8 mouse cellular contexts compared by ENCODE assay signal in genomic region chr19:26747571-26748539, GRCm38 (mm10).
DNase-seq lines count a peak whose midpoint lies in the region; ATAC-seq and TF ChIP-seq lines count a peak whose summit lies in the region.

No protein-coding gene starts in this region.

- TF ChIP-seq CTCF in G1E (IDR thresholded peaks at IDR 0.05; ENCODE audit: low read depth, low read length) = no peak

- peak overlapping the region; percentile 85 for H3K4me2 ChIP-seq in forebrain, embryonic 16.5 days (ENCODE audit: low read length)
- H3K4me2 ChIP-seq in lung, embryonic 15.5 days = peak overlapping the region; percentile 76

- no peaks in the 10 kb centered on the region for H3K4me1 ChIP-seq in G1E (ENCODE audit: insufficient read depth, low read depth, low read length)
- peaks cover 29% of the 10 kb centered on the region for H3K4me1 ChIP-seq in forebrain, embryonic 16.5 days (replicated peaks; ENCODE audit: control insufficient read depth, insufficient read depth, low read length)
- peaks cover 38% of the 10 kb centered on the region for H3K4me1 ChIP-seq in lung, embryonic 15.5 days

- no peaks in the 10 kb centered on the region for H3K27me3 ChIP-seq in G1E (ENCODE audit: insufficient read depth, low read length)
- H3K27me3 ChIP-seq in forebrain, embryonic 16.5 days (replicated peaks; ENCODE audit: control insufficient read depth, insufficient read depth, low read length) = no peaks in the 10 kb centered on the region
- no peaks in the 10 kb centered on the region for H3K27me3 ChIP-seq in lung, embryonic 15.5 days

- H3K36me3 ChIP-seq in G1E (replicated peaks) = peaks cover 15% of the 10 kb centered on the region
- H3K36me3 ChIP-seq in forebrain, embryonic 16.5 days (ENCODE audit: control insufficient read depth, insufficient read depth) = 0 out of 2 replicates have a peak, but pooled peaks cover 2% of the 10 kb centered on the region
- no peaks in the 10 kb centered on the region for H3K36me3 ChIP-seq in lung, embryonic 15.5 days

- H3K9ac ChIP-seq in forebrain, embryonic 16.5 days (replicated peaks; ENCODE audit: low read depth, low read length) = peak overlapping the region; percentile 69
- H3K9ac ChIP-seq in lung, embryonic 15.5 days = peak overlapping the region; percentile 71

- peak; percentile 64 for ATAC-seq in G1E (ENCODE audit: extremely low read depth, insufficient number of reproducible peaks, low FRiP score, poor library complexity, severe bottlenecking)
- ATAC-seq in cerebellum, adult (ENCODE audit: insufficient number of reproducible peaks, low FRiP score, low TSS enrichment) = peak; percentile 51
- ATAC-seq in forebrain, embryonic 16.5 days = peak; percentile 82
- ATAC-seq in lung, embryonic 15.5 days (ENCODE audit: borderline replicate concordance, extremely low read depth, low FRiP score, low TSS enrichment) = peak; percentile 83

- WGBS in forebrain, embryonic 16.5 days = 0% methylated on average over 36 of the region's 36 CpGs
- under 1% methylated on average over 36 of the region's 36 CpGs for WGBS in lung, embryonic 15.5 days

- DNase-seq in G1E (ENCODE audit: low spot score) = peak; percentile 34
- DNase-seq in heart, postnatal 4 days = peak; percentile 65
- DNase-seq in layer of hippocampus, adult 8-10 months (ENCODE audit: low spot score in 2 of 2) = peak; percentile 60 to 63
- peak; percentile 69 for DNase-seq in ovary, adult 18-20 months (ENCODE audit: low spot score)
- DNase-seq in thymus, postnatal 25 days = peak; percentile 75

- H3K27ac ChIP-seq in forebrain, embryonic 16.5 days (ENCODE audit: low read length) = peak overlapping the region; percentile 99
- H3K27ac ChIP-seq in lung, embryonic 15.5 days = peak overlapping the region; percentile 100

- peaks cover 3% of the 10 kb centered on the region; the same call in 1 of the 2 replicates for H3K9me3 ChIP-seq in G1E (replicated peaks)
- no peaks in the 10 kb centered on the region for H3K9me3 ChIP-seq in forebrain, embryonic 16.5 days (ENCODE audit: control insufficient read depth, low read length)
- no peaks in the 10 kb centered on the region for H3K9me3 ChIP-seq in lung, embryonic 15.5 days

- H3K4me3 ChIP-seq in G1E (ENCODE audit: low read depth, low read length) = peak overlapping the region; percentile 71
- peak overlapping the region; percentile 49 for H3K4me3 ChIP-seq in forebrain, embryonic 16.5 days (replicated peaks; ENCODE audit: low read length)
- H3K4me3 ChIP-seq in lung, embryonic 15.5 days = peak overlapping the region; percentile 49

Comparison
In these comparisons a context has a peak if more than half of its experiments do, and no peak if none do; other contexts are left out.
1. Peak in every context shown above with its lines: DNase-seq, ATAC-seq, H3K4me3 ChIP-seq and H3K27ac ChIP-seq.